Mouse (Mus musculus) limb, embryonic 14.5 days (tissue): Measurements from ENCODE around the gene Traf1. TPM values are rescaled to one million over a fixed set of nuclear protein-coding genes. Genes with fewer than 3 reads are reported as not detected.
A peak's percentile ranks its signal among the peaks of the same experiment; 100 is the strongest.

Experiments
- ATAC-seq: fragments of 200-750 bp; cut with Nextera tagmentation; 2 replicates; pipeline ENCODE4 v1.8.0; 2017; ENCODE audit warnings: low read depth, moderate number of reproducible peaks, moderate TSS enrichment; ENCODE audit not compliant: low FRiP score
- DNase-seq: peaks from one replicate; pipeline ENCODE4 v3.0.0-alpha.2; 2015; ENCODE audit warnings: low spot score
- H3K27ac ChIP-seq: fragments of 300-500 bp; sonication (generic); replicated peaks from 2 replicates; pipeline ENCODE4 v1.5.1; 2014; ENCODE audit warnings: low read depth, mild to moderate bottlenecking, low read length, moderate library complexity, mixed read lengths
- H3K27me3 ChIP-seq: fragments of 300-500 bp; sonication (generic); 2 replicates; pipeline ENCODE4 v1.6.1; 2014; ENCODE audit warnings: low read length, mixed read lengths; ENCODE audit not compliant: control insufficient read depth, insufficient read depth
- H3K36me3 ChIP-seq: fragments of 300-500 bp; sonication (generic); 2 replicates; pipeline ENCODE4 v1.6.1; 2014; ENCODE audit warnings: mild to moderate bottlenecking, low read length, moderate library complexity, mixed read lengths; ENCODE audit not compliant: control insufficient read depth, insufficient read depth
- H3K4me1 ChIP-seq: fragments of 300-500 bp; sonication (generic); 2 replicates; pipeline ENCODE4 v1.6.1; 2014; ENCODE audit warnings: antibody characterized with exemption, low read length, mixed read lengths; ENCODE audit not compliant: control insufficient read depth, insufficient read depth
- H3K4me2 ChIP-seq: fragments of 300-500 bp; sonication (generic); replicated peaks from 2 replicates; pipeline ENCODE4 v1.6.1; 2014; ENCODE audit warnings: low read depth, mild to moderate bottlenecking, low read length, moderate library complexity; ENCODE audit not compliant: severe bottlenecking
- H3K4me3 ChIP-seq: fragments of 300-500 bp; sonication (generic); replicated peaks from 2 replicates; pipeline ENCODE4 v1.5.1; 2014; ENCODE audit warnings: low read length
- H3K9ac ChIP-seq: fragments of 300-500 bp; sonication (generic); 2 replicates; pipeline ENCODE4 v1.6.1; 2014; ENCODE audit warnings: mild to moderate bottlenecking, low read depth, low read length, moderate library complexity; ENCODE audit not compliant: severe bottlenecking
- H3K9me3 ChIP-seq: fragments of 300-500 bp; sonication (generic); 2 replicates; pipeline ENCODE4 v1.6.1; 2016; ENCODE audit warnings: low read length; ENCODE audit not compliant: control insufficient read depth
- POLR2A ChIP-seq: fragments of 200-500 bp; IDR thresholded peaks from 2 replicates; pipeline ENCODE4 v1.8.0; 2012; ENCODE audit warnings: inconsistent platforms, mild to moderate bottlenecking, moderate library complexity, borderline replicate concordance; ENCODE audit not compliant: insufficient read depth, insufficient read length; ENCODE audit errors: extremely low read depth
- WGBS: fragments of 180-500 bp; shearing (Covaris S2); extraction: QIAGEN DNeasy Blood & Tissue Kit; methylation state at CpG from one replicate; pipeline ENCODE4 v1.1.7; 2014; 5-methylcytosine and 5-hydroxymethylcytosine counted together
- polyA plus RNA-seq, 2 experiments: library from polyadenylated mRNA; depleted of rRNA in 1 of 2; stranded (reverse) in 1 of 2; unstranded in 1 of 2; fragments of >200 nt; fragmentation: Nextera tagmentation in 1 of 2; extraction: Ambion mirVana in 1 of 2; gene quantifications; 2 replicates each; pipeline versions ENCODE4 v1.2.1 to v1.2.3; 2012 to 2014

The Traf1 gene
- polyA plus RNA-seq, 2 experiments: 4.0 to 5.1 TPM

DNA sequence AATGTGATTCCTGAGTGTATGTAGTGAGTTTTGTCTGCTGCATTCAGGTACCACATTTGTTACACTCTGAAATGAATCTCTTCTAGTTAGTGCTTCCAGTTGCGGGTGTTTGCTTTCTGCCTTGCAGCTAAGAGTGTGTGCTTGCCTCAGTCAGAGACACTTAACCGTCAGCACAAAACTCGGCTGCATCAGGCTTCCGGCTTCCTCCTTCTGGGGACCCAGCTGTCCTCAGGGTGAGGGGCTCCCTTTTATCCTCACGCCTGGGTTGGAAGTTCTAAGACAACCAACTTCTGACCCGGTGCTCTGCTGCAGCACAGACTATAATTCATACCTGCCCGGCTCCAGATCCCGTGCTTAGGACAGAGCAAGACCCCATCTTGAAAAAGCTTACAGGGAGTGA is 11.5 kb upstream of the Traf1 start:
- no peak overlapping the region for H3K27ac ChIP-seq
- no peak overlapping the region for H3K9ac ChIP-seq
- WGBS: 72% methylated on average over 8 of the region's 8 CpGs
- H3K4me3 ChIP-seq: no peak overlapping the region
- DNase-seq (no peak), ATAC-seq (no peak)
- no peaks in the 10 kb centered on the region for H3K4me1 ChIP-seq
- no peak overlapping the region for H3K4me2 ChIP-seq
- no peaks in the 10 kb centered on the region for H3K9me3 ChIP-seq
- no peaks in the 10 kb centered on the region for H3K27me3 ChIP-seq
- H3K36me3 ChIP-seq: no peaks in the 10 kb centered on the region
- TF ChIP-seq POLR2A: no peak

DNA sequence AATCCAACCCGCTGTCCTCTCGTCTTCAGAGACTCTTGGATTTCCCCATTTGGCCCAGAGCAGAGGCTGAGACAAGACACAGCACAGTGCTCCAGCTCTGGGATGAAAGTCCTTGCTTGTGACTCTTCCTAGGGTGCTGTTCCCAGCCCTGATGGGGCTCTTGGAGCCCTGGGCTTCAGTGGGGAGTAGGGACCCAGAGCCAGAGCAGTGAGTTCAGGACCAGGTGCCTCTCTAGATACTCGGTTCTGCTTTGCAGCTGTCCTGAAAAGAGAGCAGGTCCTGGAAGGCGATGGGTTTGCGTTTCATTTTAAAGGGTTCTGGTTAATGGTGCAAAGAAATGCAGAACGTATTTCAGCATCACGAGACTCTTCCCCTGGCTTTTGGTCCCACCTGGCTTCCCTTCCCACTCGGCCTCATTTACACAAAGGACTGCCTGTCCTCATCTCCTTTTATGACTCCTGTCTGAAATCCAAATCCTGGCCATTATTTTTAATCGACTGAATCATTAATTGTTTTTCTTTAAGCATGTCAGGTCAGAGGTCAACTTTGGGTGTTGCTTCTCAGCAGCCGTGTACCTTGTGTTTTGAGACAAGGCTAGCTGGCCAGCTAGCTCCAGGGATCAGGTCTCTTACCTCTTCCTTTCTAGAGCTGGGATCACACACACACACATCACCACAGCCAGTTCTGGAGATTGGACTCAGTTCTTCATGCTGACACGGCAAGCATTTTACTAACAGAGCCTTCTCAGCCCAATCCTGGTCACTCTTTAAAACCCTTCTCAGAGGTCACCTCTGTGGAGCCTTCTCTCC is 9.7 kb upstream of the Traf1 start:
- Histone ChIP-seq H3K4me3 (no peak overlapping the region), H3K4me1 (no peaks in the 10 kb centered on the region), H3K4me2 (no peak overlapping the region), H3K9ac (no peak overlapping the region), H3K27ac (no peak overlapping the region), H3K9me3 (no peaks in the 10 kb centered on the region), H3K27me3 (no peaks in the 10 kb centered on the region), H3K36me3 (no peaks in the 10 kb centered on the region)
- ATAC-seq: no peak
- no peak for DNase-seq
- WGBS: 52% methylated on average over 11 of the region's 11 CpGs
- no peak for TF ChIP-seq POLR2A

DNA sequence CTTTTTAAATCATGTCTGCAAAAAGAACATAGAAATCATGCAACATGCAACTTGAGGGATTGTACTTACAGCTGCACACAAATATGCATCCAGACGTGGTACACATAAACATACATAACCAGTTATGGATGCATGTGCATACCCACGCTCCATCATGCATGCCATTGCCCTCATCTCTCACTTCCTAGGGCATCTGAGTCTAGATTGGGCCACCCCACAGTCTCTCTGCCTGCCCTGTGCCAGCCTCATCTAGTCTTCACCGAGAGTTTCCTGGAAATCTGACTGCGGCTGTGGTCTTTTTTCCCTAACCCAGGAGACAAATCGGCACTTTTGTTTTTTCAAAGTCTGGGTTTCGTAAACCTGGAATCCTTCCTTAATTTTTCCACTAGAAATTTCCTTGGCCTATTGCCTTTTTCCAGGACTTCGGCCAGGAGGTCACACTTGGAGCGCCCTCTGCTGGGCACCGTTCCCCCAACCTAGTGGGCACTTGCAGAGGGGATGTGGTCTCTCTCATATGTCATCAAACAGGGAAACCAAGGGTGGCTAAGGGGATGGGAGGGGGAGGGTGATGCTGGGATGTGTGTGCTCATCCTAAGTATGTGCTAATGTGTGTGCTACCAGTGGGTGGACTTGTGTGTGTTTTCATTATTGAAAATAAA is 8.6 kb upstream of the Traf1 start:
- no peak overlapping the region for H3K9ac ChIP-seq
- WGBS: 29% methylated on average over 9 of the region's 9 CpGs
- DNase-seq (peak; percentile 44), ATAC-seq (no peak)
- no peak overlapping the region for H3K4me3 ChIP-seq
- TF ChIP-seq POLR2A: no peak
- H3K27me3 ChIP-seq: no peaks in the 10 kb centered on the region
- H3K9me3 ChIP-seq: no peaks in the 10 kb centered on the region
- H3K27ac ChIP-seq: no peak overlapping the region; the same call in 1 of the 2 replicates
- H3K4me1 ChIP-seq: peaks cover 4% of the 10 kb centered on the region
- H3K4me2 ChIP-seq: no peak overlapping the region
- no peaks in the 10 kb centered on the region for H3K36me3 ChIP-seq

DNA sequence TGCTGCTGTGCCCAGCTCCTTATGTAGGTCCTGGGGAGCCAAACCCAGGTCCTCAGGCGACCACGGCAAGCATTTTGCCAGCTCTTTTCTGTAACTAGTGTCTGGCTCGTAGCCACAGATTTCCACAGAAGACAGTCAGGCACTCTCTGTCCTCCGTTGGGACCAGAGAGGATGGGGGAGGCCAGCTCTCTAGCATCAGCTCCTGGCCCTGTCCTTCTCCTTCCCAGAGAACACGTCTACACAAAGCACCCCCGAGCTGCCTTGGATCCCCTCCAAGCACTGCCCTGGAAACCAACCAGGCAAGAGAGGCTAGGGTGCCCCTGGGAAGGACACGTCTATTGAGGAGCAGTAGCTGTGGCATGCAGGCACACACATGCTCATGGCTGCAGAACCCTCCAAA is 7.6 kb upstream of the Traf1 start:
- Histone ChIP-seq H3K27me3 (no peaks in the 10 kb centered on the region), H3K4me2 (no peak overlapping the region)
- WGBS: 61% methylated on average over 7 of the region's 7 CpGs

DNA sequence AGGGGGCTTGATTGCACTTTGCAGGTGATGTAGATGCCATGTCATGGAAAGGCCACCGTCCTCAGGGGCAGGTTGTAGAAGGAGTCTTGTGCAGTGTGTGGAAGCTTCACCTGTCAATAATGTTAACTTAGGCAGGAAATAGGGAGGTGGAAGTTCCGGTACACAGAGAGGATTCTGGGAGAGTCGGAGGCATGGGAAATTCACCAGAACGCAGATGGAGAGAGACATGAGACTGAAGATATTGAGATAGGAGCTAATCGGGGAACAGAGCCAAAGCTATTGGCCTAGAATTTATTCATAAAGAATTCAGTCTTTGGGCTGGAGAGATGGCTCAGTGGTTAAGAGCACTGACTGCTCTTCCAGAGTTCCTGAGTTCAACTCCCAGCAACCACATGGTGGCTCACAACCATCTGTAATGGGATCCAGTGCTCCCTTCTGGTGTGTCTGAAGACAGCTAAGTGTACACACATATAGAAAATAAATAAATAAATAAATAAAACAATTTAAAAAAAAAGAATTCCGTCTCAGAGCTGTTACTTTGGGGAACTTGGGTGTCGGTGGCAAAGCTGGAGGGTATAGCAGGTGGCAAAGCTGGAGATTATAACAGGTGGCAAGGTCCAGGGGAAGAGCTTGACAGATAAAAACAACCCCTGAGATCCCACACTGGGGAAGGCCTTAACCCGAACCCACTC is 4.8 kb upstream of the Traf1 start:
- H3K4me1 ChIP-seq: peaks cover 8% of the 10 kb centered on the region
- H3K27ac ChIP-seq: no peak overlapping the region
- H3K36me3 ChIP-seq: no peaks in the 10 kb centered on the region
- no peaks in the 10 kb centered on the region for H3K9me3 ChIP-seq
- ATAC-seq (no peak), DNase-seq (no peak)
- H3K9ac ChIP-seq: no peak overlapping the region
- H3K4me3 ChIP-seq: no peak overlapping the region
- 92% methylated on average over 8 of the region's 8 CpGs for WGBS
- H3K4me2 ChIP-seq: no peak overlapping the region
- H3K27me3 ChIP-seq: no peaks in the 10 kb centered on the region
- no peak for TF ChIP-seq POLR2A

More for the DNA sequence above, 7.6 kb upstream of the Traf1 start:
- TF ChIP-seq POLR2A: no peak
- H3K27ac ChIP-seq: no peak overlapping the region
- no peaks in the 10 kb centered on the region for H3K9me3 ChIP-seq
- no peak overlapping the region for H3K4me3 ChIP-seq
- DNase-seq (no peak), ATAC-seq (no peak)
- peaks cover 4% of the 10 kb centered on the region for H3K4me1 ChIP-seq
- H3K9ac ChIP-seq: no peak overlapping the region
- H3K36me3 ChIP-seq: no peaks in the 10 kb centered on the region
